Mouse (Mus musculus) erythroblast, embryonic 14.5 days (primary cell): ENCODE measurements at regions not wholly inside any gene's neighbourhood (a gene's known extent, or its start where the extent isn't known, plus 50 kb on each side); places are given as distances from the start of the nearest gene placed in this dataset.

Experiments
- GATA1 ChIP-seq: IDR thresholded peaks from 2 replicates; pipeline ENCODE4 v1.6.1; 2012; ENCODE audit warnings: low read length, inconsistent platforms, mixed read lengths
- TAL1 ChIP-seq: IDR thresholded peaks from 3 replicates; pipeline ENCODE4 v1.6.1; 2012; ENCODE audit warnings: low read length, inconsistent platforms, mixed read lengths

DNA sequence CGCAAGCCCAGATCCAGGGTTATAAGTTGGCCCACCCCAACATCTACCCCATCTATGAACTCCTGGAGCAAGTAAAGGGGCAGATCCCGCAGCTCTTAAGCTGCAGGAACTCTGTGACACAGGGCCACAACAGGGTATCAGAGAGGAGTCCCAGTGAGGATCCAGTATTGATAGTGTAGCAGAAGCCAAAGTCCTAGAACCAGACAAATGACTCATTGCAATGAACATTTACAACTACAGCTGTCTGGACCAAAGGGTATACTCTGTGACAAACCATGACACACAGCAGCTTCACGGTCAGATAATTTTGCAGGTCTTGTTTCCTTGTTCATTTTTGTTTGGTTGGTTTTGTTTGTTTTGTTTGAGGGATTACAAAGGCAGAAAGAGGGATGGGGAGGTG lies 149.1 kb upstream of the Usp25 start:
- TF ChIP-seq TAL1, result no peak
- TF ChIP-seq GATA1, result no peak
